Mouse (Mus musculus) liver, embryonic 16.5 days (tissue): ENCODE measurements around the gene Golga7b. TPM values are rescaled to one million over a fixed set of nuclear protein-coding genes. Genes with fewer than 3 reads are reported as not detected.

ENCODE experiments used
- ATAC-seq: fragments of 200-750 bp; cut with Nextera tagmentation; 2 replicates; pipeline ENCODE4 v1.8.0; 2017; ENCODE audit warnings: low read depth, mild to moderate bottlenecking, moderate number of reproducible peaks, moderate library complexity
- H3K27ac ChIP-seq: fragments of 300-500 bp; sonication (generic); 2 replicates; pipeline ENCODE4 v1.5.1; 2014; ENCODE audit warnings: mild to moderate bottlenecking, low read length
- H3K27me3 ChIP-seq: fragments of 300-500 bp; sonication (generic); 2 replicates; pipeline ENCODE4 v1.6.1; 2014; ENCODE audit warnings: low read depth, low read length, mixed read lengths; ENCODE audit not compliant: control insufficient read depth, insufficient read depth
- H3K36me3 ChIP-seq: fragments of 300-500 bp; sonication (generic); 2 replicates; pipeline ENCODE4 v1.6.1; 2014; ENCODE audit warnings: mild to moderate bottlenecking; ENCODE audit not compliant: control insufficient read depth, insufficient read depth
- H3K4me1 ChIP-seq: fragments of 300-500 bp; sonication (generic); 2 replicates; pipeline ENCODE4 v1.6.1; 2014; ENCODE audit warnings: low read depth, low read length, mixed read lengths; ENCODE audit not compliant: control insufficient read depth
- H3K4me2 ChIP-seq: fragments of 300-500 bp; sonication (generic); 2 replicates; pipeline ENCODE4 v1.6.1; 2014; ENCODE audit warnings: low read depth, low read length, mixed read lengths
- H3K4me3 ChIP-seq: fragments of 300-500 bp; sonication (generic); 2 replicates; pipeline ENCODE4 v1.5.1; 2014; ENCODE audit warnings: low read depth, mild to moderate bottlenecking, low read length
- H3K9ac ChIP-seq: fragments of 300-500 bp; sonication (generic); 2 replicates; pipeline ENCODE4 v1.6.1; 2014; ENCODE audit warnings: low read depth, low read length
- H3K9me3 ChIP-seq: fragments of 300-500 bp; sonication (generic); replicated peaks from 2 replicates; pipeline ENCODE4 v1.6.1; 2016; ENCODE audit warnings: low read length; ENCODE audit not compliant: control insufficient read depth
- WGBS: fragments of 180-500 bp; shearing (Covaris S2); extraction: QIAGEN DNeasy Blood & Tissue Kit; methylation state at CpG from one replicate; pipeline ENCODE4 v1.1.7; 2014; ENCODE audit not compliant: insufficient replicate concordance; 5-methylcytosine and 5-hydroxymethylcytosine counted together
- polyA plus RNA-seq: library from polyadenylated mRNA; unstranded; fragments of >200 nt; fragmentation: Nextera tagmentation; extraction: Ambion mirVana; gene quantifications from 2 replicates; pipeline ENCODE4 v1.2.1, GENCODE M21; 2015

The Golga7b gene
- polyA plus RNA-seq, 1 experiment from 2014 or later = not detected

GRCm38 (mm10) chr19:42305746-42306145 lies 58.4 kb downstream of the Golga7b start:
- 24% methylated on average over 8 of the region's 8 CpGs for WGBS
- H3K27ac ChIP-seq = no peak overlapping the region
- H3K4me1 ChIP-seq = no peaks in the 10 kb centered on the region; the same call in 1 of the 2 replicates
- no peaks in the 10 kb centered on the region for H3K36me3 ChIP-seq
- H3K4me2 ChIP-seq = no peak overlapping the region
- no peaks in the 10 kb centered on the region for H3K9me3 ChIP-seq
- ATAC-seq = no peak
- H3K27me3 ChIP-seq = no peaks in the 10 kb centered on the region
- no peak overlapping the region for H3K4me3 ChIP-seq
- H3K9ac ChIP-seq = no peak overlapping the region

DNA sequence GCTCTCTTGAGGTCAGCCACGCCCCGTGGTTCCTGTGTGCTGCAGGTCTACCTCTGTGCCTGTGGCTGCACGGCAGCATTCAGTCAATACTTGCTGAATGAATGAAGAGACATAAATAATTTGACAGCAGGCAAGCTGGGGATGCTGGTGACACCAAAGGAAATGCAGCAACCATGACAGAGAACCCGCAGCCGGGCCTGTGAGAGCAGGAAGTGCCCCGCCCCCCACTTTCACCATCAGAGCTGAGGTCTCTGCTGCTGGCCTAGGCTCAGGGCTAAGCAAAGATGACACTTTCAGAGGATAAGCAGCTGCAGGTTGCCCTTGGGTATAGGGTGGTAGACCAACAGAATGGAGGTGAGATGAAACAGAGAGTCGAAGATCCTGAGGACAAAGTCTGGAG lies 58.8 kb downstream of the Golga7b start:
- Histone ChIP-seq H3K4me1 (no peaks in the 10 kb centered on the region; the same call in 1 of the 2 replicates), H3K27me3 (no peaks in the 10 kb centered on the region), H3K4me2 (no peak overlapping the region), H3K4me3 (no peak overlapping the region), H3K9me3 (no peaks in the 10 kb centered on the region), H3K9ac (no peak overlapping the region), H3K27ac (no peak overlapping the region), H3K36me3 (no peaks in the 10 kb centered on the region)
- no peak for ATAC-seq
- WGBS = 18% methylated on average over 7 of the region's 7 CpGs

DNA sequence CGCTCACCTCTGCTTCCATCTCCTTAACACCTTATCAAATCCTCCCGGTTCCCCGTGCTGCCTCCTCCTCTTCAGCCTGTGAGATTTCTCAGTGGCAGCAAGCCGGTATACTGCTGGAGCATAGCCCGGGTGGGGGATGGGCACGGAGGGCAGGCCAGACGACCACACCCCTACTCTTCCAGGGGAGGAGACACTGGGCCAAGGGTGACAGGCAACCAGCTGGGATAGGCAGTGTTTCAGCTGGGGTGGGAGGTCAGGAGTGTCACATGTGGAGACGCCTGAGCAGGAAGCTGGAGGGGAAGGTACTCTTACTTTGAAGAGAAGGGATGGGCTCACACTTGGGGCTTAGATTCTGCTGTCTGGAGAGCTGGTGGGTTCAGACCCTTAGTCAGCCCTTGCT lies 59.6 kb downstream of the Golga7b start:
- Histone ChIP-seq H3K27me3 (no peaks in the 10 kb centered on the region), H3K9ac (no peak overlapping the region), H3K36me3 (no peaks in the 10 kb centered on the region), H3K27ac (no peak overlapping the region), H3K9me3 (no peaks in the 10 kb centered on the region), H3K4me2 (no peak overlapping the region), H3K4me1 (no peaks in the 10 kb centered on the region; the same call in 1 of the 2 replicates), H3K4me3 (no peak overlapping the region)
- ATAC-seq = no peak
- WGBS = 6% methylated on average over 8 of the region's 8 CpGs

- Histone ChIP-seq H3K27ac (no peak overlapping the region), H3K4me1 (no peaks in the 10 kb centered on the region; the same call in 1 of the 2 replicates), H3K9me3 (no peaks in the 10 kb centered on the region), H3K4me2 (no peak overlapping the region), H3K9ac (no peak overlapping the region), H3K4me3 (no peak overlapping the region), H3K27me3 (no peaks in the 10 kb centered on the region), H3K36me3 (no peaks in the 10 kb centered on the region)
- WGBS = 38% methylated on average over 12 of the region's 12 CpGs
- ATAC-seq = no peak
Observed at GRCm38 (mm10) chr19:42308931-42309330, 61.6 kb downstream of the Golga7b start.

DNA sequence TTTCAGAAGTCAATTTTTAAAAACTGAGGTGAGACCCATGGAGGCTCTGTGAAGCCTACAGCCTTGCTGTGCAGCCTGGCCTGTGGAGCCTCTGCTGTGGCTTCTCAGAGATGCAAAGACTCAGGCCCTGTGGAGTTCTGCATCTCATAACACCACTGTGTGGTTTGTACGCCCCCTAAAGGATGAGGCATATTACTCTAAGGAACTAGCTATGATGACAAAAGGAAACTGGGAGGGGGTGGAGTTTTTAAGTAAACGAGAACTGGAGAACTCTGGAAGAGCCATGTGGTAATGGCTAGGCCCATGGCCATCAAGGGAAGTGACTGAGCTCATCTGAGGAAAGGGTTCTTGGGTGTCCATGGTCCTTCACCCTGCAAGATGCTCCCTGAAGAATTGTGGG lies 64.0 kb downstream of the Golga7b start:
- Histone ChIP-seq H3K36me3 (no peaks in the 10 kb centered on the region), H3K4me2 (no peak overlapping the region), H3K9me3 (no peaks in the 10 kb centered on the region), H3K4me1 (no peaks in the 10 kb centered on the region; the same call in 1 of the 2 replicates), H3K9ac (no peak overlapping the region), H3K27ac (no peak overlapping the region), H3K4me3 (no peak overlapping the region), H3K27me3 (no peaks in the 10 kb centered on the region)
- 9% methylated on average over 2 of the region's 2 CpGs for WGBS
- ATAC-seq = no peak

- no peak for ATAC-seq
- no peaks in the 10 kb centered on the region for H3K36me3 ChIP-seq
- no peak overlapping the region for H3K9ac ChIP-seq
- H3K4me2 ChIP-seq = no peak overlapping the region
- no peaks in the 10 kb centered on the region for H3K27me3 ChIP-seq
- H3K9me3 ChIP-seq = no peaks in the 10 kb centered on the region
- no peak overlapping the region for H3K27ac ChIP-seq
- 49% methylated on average over 3 of the region's 3 CpGs for WGBS
- no peak overlapping the region for H3K4me3 ChIP-seq
- H3K4me1 ChIP-seq = no peaks in the 10 kb centered on the region; the same call in 1 of the 2 replicates
Observed at GRCm38 (mm10) chr19:42312191-42312590, 64.8 kb downstream of the Golga7b start.

- no peak for ATAC-seq
- no peak overlapping the region for H3K27ac ChIP-seq
- 63% methylated on average over 6 of the region's 6 CpGs for WGBS
- no peaks in the 10 kb centered on the region for H3K4me1 ChIP-seq
- H3K9ac ChIP-seq = no peak overlapping the region
- no peaks in the 10 kb centered on the region for H3K9me3 ChIP-seq
- no peak overlapping the region for H3K4me2 ChIP-seq
- H3K4me3 ChIP-seq = no peak overlapping the region
- H3K27me3 ChIP-seq = no peaks in the 10 kb centered on the region
- H3K36me3 ChIP-seq = no peaks in the 10 kb centered on the region
Observed at GRCm38 (mm10) chr19:42315070-42315679, 67.8 kb downstream of the Golga7b start.

DNA sequence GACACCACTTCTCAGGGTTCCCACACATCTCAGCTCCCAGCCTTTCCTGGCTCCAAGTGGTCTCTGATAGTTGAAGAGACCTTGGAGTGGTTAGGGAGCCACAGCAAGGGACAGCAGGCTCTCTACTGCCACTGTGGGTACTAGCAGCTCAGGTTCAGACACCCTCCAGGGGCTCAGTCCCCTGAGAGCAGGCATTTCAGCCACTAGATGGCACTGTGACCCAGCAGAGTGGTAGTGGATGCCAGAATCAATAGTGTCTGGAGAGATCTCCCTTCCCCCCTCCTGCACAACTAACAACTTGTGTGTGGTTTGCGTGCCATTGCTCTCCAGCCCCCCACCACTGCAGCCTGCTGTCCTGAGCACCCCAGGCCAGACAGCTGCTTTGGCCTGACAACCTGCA lies 68.5 kb downstream of the Golga7b start:
- no peak overlapping the region for H3K4me3 ChIP-seq
- WGBS = 0% methylated on average over 1 of the region's 1 CpGs
- H3K27ac ChIP-seq = no peak overlapping the region
- H3K4me1 ChIP-seq = no peaks in the 10 kb centered on the region
- no peak for ATAC-seq
- no peak overlapping the region for H3K9ac ChIP-seq
- H3K4me2 ChIP-seq = no peak overlapping the region
- H3K9me3 ChIP-seq = no peaks in the 10 kb centered on the region
- H3K36me3 ChIP-seq = no peaks in the 10 kb centered on the region
- no peaks in the 10 kb centered on the region for H3K27me3 ChIP-seq

DNA sequence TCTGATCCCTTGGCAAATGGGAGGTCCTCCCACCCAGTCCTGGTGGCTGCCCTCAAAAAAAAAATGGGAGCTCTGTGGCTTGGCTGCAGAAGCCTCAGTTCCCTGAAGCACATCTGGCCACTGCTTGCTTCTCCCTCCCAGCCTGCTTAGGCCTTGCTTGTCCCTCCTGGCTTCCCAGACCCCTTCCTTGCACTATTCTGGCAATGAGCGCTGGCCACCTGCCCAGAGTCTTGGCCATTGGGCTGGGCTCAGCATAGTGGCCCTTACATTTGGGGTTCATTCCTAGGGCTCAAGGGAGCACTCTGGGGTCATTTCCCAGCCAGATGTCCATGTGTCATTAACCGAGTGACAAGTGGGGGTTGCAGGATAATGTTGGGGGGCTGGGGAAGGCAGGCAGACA lies 69.2 kb downstream of the Golga7b start:
- Histone ChIP-seq H3K4me2 (no peak overlapping the region), H3K4me3 (no peak overlapping the region), H3K9me3 (no peaks in the 10 kb centered on the region), H3K4me1 (no peaks in the 10 kb centered on the region), H3K36me3 (no peaks in the 10 kb centered on the region), H3K9ac (no peak overlapping the region), H3K27me3 (no peaks in the 10 kb centered on the region), H3K27ac (no peak overlapping the region)
- 69% methylated on average over 2 of the region's 2 CpGs for WGBS
- ATAC-seq = no peak
